Comparison of ENCODE assay signal across 9 mouse cellular contexts in the genomic region with DNA sequence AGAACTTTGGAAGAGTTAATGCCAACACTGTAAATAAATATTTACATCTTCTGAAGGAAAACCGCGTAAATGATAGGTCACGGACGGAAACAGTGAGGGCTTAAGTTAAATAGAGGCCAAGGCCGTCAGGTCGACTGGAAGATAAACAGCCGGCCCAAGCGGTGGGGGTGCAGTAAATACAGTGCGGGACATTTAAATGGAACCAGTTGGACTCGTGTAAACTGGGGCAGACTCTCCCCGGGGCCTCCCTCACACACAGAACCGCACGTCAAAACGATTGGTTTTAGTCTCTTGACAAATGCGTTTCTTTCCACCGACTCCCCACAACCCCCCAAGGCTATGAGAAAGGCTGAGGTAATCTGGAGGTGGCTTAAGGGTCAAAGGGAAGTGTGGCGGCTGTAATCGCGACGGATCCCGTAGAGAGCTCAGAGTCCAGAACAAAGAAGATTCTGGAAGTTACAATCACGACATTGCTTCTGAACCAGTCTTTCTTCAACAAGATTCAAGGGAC. TPM values are rescaled to one million over a fixed set of nuclear protein-coding genes. Genes with fewer than 3 reads are reported as not detected.
DNase-seq lines count a peak whose midpoint lies in the region; ATAC-seq and TF ChIP-seq lines count a peak whose summit lies in the region.
"Had no signal": no experiment of that assay in that cellular context is flagged by ENCODE, and none has a peak within 500 bp of the region (broad histone marks: within the 10 kb centered on the region; RNA-seq: fewer than 3 reads in every experiment).

No protein-coding gene starts in this region.

- H3K36me3 ChIP-seq in hindbrain, embryonic 10.5 days: no peaks in the 10 kb centered on the region
- H3K36me3 ChIP-seq in hindbrain, postnatal 0 days (ENCODE audit: insufficient read depth, low read length): no peaks in the 10 kb centered on the region
- H3K36me3 ChIP-seq in ES-E14 (ENCODE audit: control insufficient read depth, insufficient read depth, low read length, poor library complexity, severe bottlenecking): no peaks in the 10 kb centered on the region
- H3K36me3 ChIP-seq in intestine, embryonic 14.5 days (ENCODE audit: control insufficient read depth, insufficient read depth, low read length): no peaks in the 10 kb centered on the region
- no peaks in the 10 kb centered on the region for H3K36me3 ChIP-seq in midbrain, embryonic 14.5 days (ENCODE audit: control insufficient read depth, insufficient read depth, low read length)

- WGBS in hindbrain, embryonic 10.5 days: 30% methylated on average over 22 of the region's 22 CpGs
- 26% methylated on average over 22 of the region's 22 CpGs for WGBS in hindbrain, postnatal 0 days
- WGBS in intestine, embryonic 14.5 days: 18% methylated on average over 22 of the region's 22 CpGs
- WGBS in midbrain, embryonic 14.5 days: 12% methylated on average over 22 of the region's 22 CpGs

- H3K4me2 ChIP-seq in hindbrain, postnatal 0 days (ENCODE audit: low read depth, low read length): no peak overlapping the region
- 0 out of 2 replicates have a peak overlapping the region, but pooled peaks have one; percentile 45 for H3K4me2 ChIP-seq in intestine, embryonic 14.5 days (ENCODE audit: low read length)
- H3K4me2 ChIP-seq in midbrain, embryonic 14.5 days (ENCODE audit: low read length): 0 out of 2 replicates have a peak overlapping the region, but pooled peaks have one; percentile 4

- in situ Hi-C loops in ES-E14 (cut with MboI; ENCODE audit: low sequenced_read_pairs in 2 of 2, unreplicated experiment in 2 of 2): no loop called here

- H3K4me1 ChIP-seq in hindbrain, embryonic 10.5 days (replicated peaks): peaks cover 55% of the 10 kb centered on the region
- no peaks in the 10 kb centered on the region for H3K4me1 ChIP-seq in hindbrain, postnatal 0 days (ENCODE audit: insufficient read depth, low read length)
- peaks cover 6 to 31% of the 10 kb centered on the region in 2 experiments for H3K4me1 ChIP-seq in ES-E14 (ENCODE audit: control insufficient read depth in 2 of 2, insufficient read depth in 2 of 2, low read length in 2 of 2, poor library complexity in 1 of 2)
- peaks cover 7% of the 10 kb centered on the region; the same call in 1 of the 2 replicates for H3K4me1 ChIP-seq in intestine, embryonic 14.5 days (replicated peaks; ENCODE audit: control insufficient read depth, insufficient read depth, low read length)
- 0 out of 2 replicates have a peak, but pooled peaks cover 8% of the 10 kb centered on the region for H3K4me1 ChIP-seq in midbrain, embryonic 14.5 days (ENCODE audit: control insufficient read depth, insufficient read depth, low read length)

- no peaks in the 10 kb centered on the region for H3K9me3 ChIP-seq in hindbrain, embryonic 10.5 days
- H3K9me3 ChIP-seq in hindbrain, postnatal 0 days (ENCODE audit: low read length): no peaks in the 10 kb centered on the region
- no peaks in the 10 kb centered on the region for H3K9me3 ChIP-seq in ES-E14 (ENCODE audit: control insufficient read depth, insufficient read depth, low read depth, low read length)
- H3K9me3 ChIP-seq in intestine, embryonic 14.5 days (ENCODE audit: control insufficient read depth, low read length): no peaks in the 10 kb centered on the region
- H3K9me3 ChIP-seq in midbrain, embryonic 14.5 days (ENCODE audit: control insufficient read depth, low read length): no peaks in the 10 kb centered on the region

- no peak overlapping the region for H3K9ac ChIP-seq in hindbrain, postnatal 0 days (replicated peaks; ENCODE audit: low read length)
- H3K9ac ChIP-seq in ES-E14 (ENCODE audit: insufficient read depth, low read depth, low read length, poor library complexity, severe bottlenecking): peak overlapping the region; percentile 60; the same call in 1 of the 2 replicates
- no peak overlapping the region for H3K9ac ChIP-seq in intestine, embryonic 14.5 days (ENCODE audit: low read length)
- H3K9ac ChIP-seq in midbrain, embryonic 14.5 days (replicated peaks; ENCODE audit: low read length): no peak overlapping the region

- no peak for TF ChIP-seq CTCF in hindbrain, postnatal 0 days (IDR thresholded peaks at IDR 0.05; ENCODE audit: low read depth)

- no peak overlapping the region for H3K4me3 ChIP-seq in hindbrain, embryonic 10.5 days
- H3K4me3 ChIP-seq in hindbrain, postnatal 0 days (ENCODE audit: low read length): no peak overlapping the region
- no peak overlapping the region for H3K4me3 ChIP-seq in ES-E14 (ENCODE audit: insufficient read depth in 1 of 2, low read depth in 1 of 2, low read length in 2 of 2, poor library complexity in 1 of 2, severe bottlenecking in 1 of 2)
- no peak overlapping the region for H3K4me3 ChIP-seq in intestine, embryonic 14.5 days (ENCODE audit: low read depth, low read length)
- H3K4me3 ChIP-seq in midbrain, embryonic 14.5 days (replicated peaks; ENCODE audit: low read depth, low read length): no peak overlapping the region

- peaks cover 32% of the 10 kb centered on the region for H3K27me3 ChIP-seq in hindbrain, embryonic 10.5 days (ENCODE audit: insufficient read depth, poor library complexity, severe bottlenecking)
- H3K27me3 ChIP-seq in hindbrain, postnatal 0 days (ENCODE audit: insufficient read depth, low read length): no peaks in the 10 kb centered on the region
- no peaks in the 10 kb centered on the region for H3K27me3 ChIP-seq in intestine, embryonic 14.5 days (replicated peaks; ENCODE audit: control insufficient read depth, insufficient read depth, low read length)
- 0 out of 2 replicates have a peak, but pooled peaks cover 2% of the 10 kb centered on the region for H3K27me3 ChIP-seq in midbrain, embryonic 14.5 days (ENCODE audit: control insufficient read depth, insufficient read depth, low read length)

- intact Hi-C loops in left cerebral cortex, postnatal 4 days (cut with DNase I): loop anchor here (5.0 to 10.0 kb wide), 3 partner anchors 50 to 220 kb away; no protein-coding TSS in a partner anchor

- peak overlapping the region; percentile 40; the same call in 1 of the 2 replicates for H3K27ac ChIP-seq in hindbrain, embryonic 10.5 days
- no peak overlapping the region for H3K27ac ChIP-seq in hindbrain, postnatal 0 days
- no peak overlapping the region; the same call in 1 of the 2 replicates for H3K27ac ChIP-seq in ES-E14 (ENCODE audit: insufficient read depth, low read depth, low read length, poor library complexity, severe bottlenecking)
- no peak overlapping the region for H3K27ac ChIP-seq in intestine, embryonic 14.5 days (ENCODE audit: low read depth)
- H3K27ac ChIP-seq in midbrain, embryonic 14.5 days (replicated peaks; ENCODE audit: low read depth, low read length): no peak overlapping the region

- DNase-seq in hindbrain, embryonic 10.5 days (ENCODE audit: low spot score): no peak
- no peak for DNase-seq in hindbrain, postnatal 0 days (ENCODE audit: low spot score)
- no peak for DNase-seq in ES-E14 (ENCODE audit: low read depth, low spot score)
- no peak for DNase-seq in intestine, embryonic 14.5 days (ENCODE audit: low spot score)
- DNase-seq in midbrain, embryonic 14.5 days: peak; percentile 65
- DNase-seq in left cerebral cortex, postnatal 4 days: no peak
- no peak for DNase-seq in gastrocnemius, postnatal 25 days
- no peak for DNase-seq in ovary, postnatal 14 days (ENCODE audit: low spot score)

- no peak for ATAC-seq in hindbrain, postnatal 0 days
- no peak for ATAC-seq in intestine, embryonic 14.5 days (replicated peaks; ENCODE audit: low FRiP score, low TSS enrichment, low read depth)
- no peak for ATAC-seq in midbrain, embryonic 14.5 days (ENCODE audit: low FRiP score, low TSS enrichment)

TF ChIP-seq in ES-E14, 5 proteins besides CTCF, POLR2A, EP300 and RAD21:
- no peak for TF ChIP-seq HCFC1 (IDR thresholded peaks at IDR 0.05; ENCODE audit: borderline replicate concordance, insufficient read depth, low read length)
- TF ChIP-seq MAFK (IDR thresholded peaks at IDR 0.05; ENCODE audit: insufficient read depth, low read depth, low read length): no peak
- no peak for TF ChIP-seq ZNF384 (IDR thresholded peaks at IDR 0.05; ENCODE audit: low read depth, low read length)
- no peak for TF ChIP-seq CHD2 (IDR thresholded peaks at IDR 0.05; ENCODE audit: low read depth, low read length)
- TF ChIP-seq ZC3H11A (IDR thresholded peaks at IDR 0.05; ENCODE audit: borderline replicate concordance, low read depth, low read length): no peak
TF ChIP-seq in ES-E14: peak in this region for 0.

RNA-seq across cellular contexts. Expression of gene Tcp11, which starts 4.0 kb away (rescaled TPM):
- 1.1 and 2.8 TPM in 2 replicates for polyA plus RNA-seq in hindbrain, embryonic 10.5 days (2016; fragmentation: Nextera tagmentation; extraction: Ambion mirVana)
- total RNA-seq in hindbrain, postnatal 0 days (2014; rRNA removed): 2.9 and 3.6 TPM in 2 replicates
- 1.9 and 2.0 TPM in 2 replicates for polyA plus RNA-seq in hindbrain, postnatal 0 days (2015; fragmentation: Nextera tagmentation; extraction: Ambion mirVana)
- total RNA-seq in ES-E14 (2012; rRNA removed): 4.8 and 7.3 TPM in 2 replicates
- polyA plus RNA-seq in intestine, embryonic 14.5 days (2014; fragmentation: Nextera tagmentation; extraction: Ambion mirVana): 0.73 and 1.4 TPM in 2 replicates
- polyA plus RNA-seq in midbrain, embryonic 14.5 days (2014; fragmentation: Nextera tagmentation; extraction: Ambion mirVana): 0.88 and 1.1 TPM in 2 replicates
- total RNA-seq in left cerebral cortex, postnatal 4 days (2021): 1 to 10 TPM; 2.2 to 3.6 TPM
- total RNA-seq in gastrocnemius, postnatal 25 days (2021): not detected
- total RNA-seq: heart, adult 2 months had no signal

RNA-seq across cellular contexts. Expression of gene Scube3, which starts 57.5 kb away (rescaled TPM):
- polyA plus RNA-seq in hindbrain, embryonic 10.5 days (2016; fragmentation: Nextera tagmentation; extraction: Ambion mirVana): 10.7 and 11.0 TPM in 2 replicates
- 10.7 and 10.9 TPM in 2 replicates for total RNA-seq in hindbrain, postnatal 0 days (2014; rRNA removed)
- 2.1 TPM in 2 replicates for polyA plus RNA-seq in hindbrain, postnatal 0 days (2015; fragmentation: Nextera tagmentation; extraction: Ambion mirVana)
- total RNA-seq in ES-E14 (2012; rRNA removed): 24.0 and 25.7 TPM in 2 replicates
- 3.5 TPM in 2 replicates for polyA plus RNA-seq in intestine, embryonic 14.5 days (2014; fragmentation: Nextera tagmentation; extraction: Ambion mirVana)
- 7.3 and 8.0 TPM in 2 replicates for polyA plus RNA-seq in midbrain, embryonic 14.5 days (2014; fragmentation: Nextera tagmentation; extraction: Ambion mirVana)
- 10 to 100 TPM; 15.0 to 15.9 TPM for total RNA-seq in left cerebral cortex, postnatal 4 days (2021)
- total RNA-seq in gastrocnemius, postnatal 25 days (2021): under 1 TPM; 0.18 to 0.32 TPM
